Mouse (Mus musculus) limb, embryonic 13.5 days (tissue): ENCODE results near the gene Foxp2. TPM values are rescaled to one million over a fixed set of nuclear protein-coding genes. Genes with fewer than 3 reads are reported as not detected.

Experiments used
- ATAC-seq: fragments of 200-750 bp; cut with Nextera tagmentation; 2 replicates; pipeline ENCODE4 v1.8.0; 2017; ENCODE audit warnings: low read depth, moderate number of reproducible peaks, moderate TSS enrichment; ENCODE audit not compliant: low FRiP score
- H3K27ac ChIP-seq: fragments of 300-500 bp; sonication (generic); 2 replicates; pipeline ENCODE4 v1.5.1; 2015; ENCODE audit warnings: inconsistent platforms, mild to moderate bottlenecking, moderate library complexity
- H3K27me3 ChIP-seq: fragments of 300-500 bp; sonication (generic); 2 replicates; pipeline ENCODE4 v1.6.1; 2015; ENCODE audit warnings: mild to moderate bottlenecking, inconsistent platforms
- H3K36me3 ChIP-seq: fragments of 300-500 bp; sonication (generic); 2 replicates; pipeline ENCODE4 v1.6.1; 2015; ENCODE audit warnings: inconsistent platforms, mild to moderate bottlenecking, moderate library complexity
- H3K4me1 ChIP-seq: fragments of 300-500 bp; sonication (generic); 2 replicates; pipeline ENCODE4 v1.6.1; 2015; ENCODE audit warnings: inconsistent platforms
- H3K4me2 ChIP-seq: fragments of 300-500 bp; sonication (generic); replicated peaks from 2 replicates; pipeline ENCODE4 v1.6.1; 2015; ENCODE audit warnings: inconsistent platforms, mild to moderate bottlenecking, moderate library complexity
- H3K4me3 ChIP-seq: fragments of 300-500 bp; sonication (generic); 2 replicates; pipeline ENCODE4 v1.5.1; 2015; ENCODE audit warnings: moderate library complexity, mild to moderate bottlenecking, inconsistent platforms
- H3K9ac ChIP-seq: fragments of 300-500 bp; sonication (generic); 2 replicates; pipeline ENCODE4 v1.6.1; 2015; ENCODE audit warnings: mild to moderate bottlenecking, inconsistent platforms
- H3K9me3 ChIP-seq: fragments of 300-500 bp; sonication (generic); 2 replicates; pipeline ENCODE4 v1.6.1; 2016; ENCODE audit warnings: inconsistent platforms
- WGBS: fragments of 180-500 bp; shearing (Covaris S2); methylation state at CpG from one replicate; pipeline ENCODE4 v1.1.7; 2015; 5-methylcytosine and 5-hydroxymethylcytosine counted together
- polyA plus RNA-seq: library from polyadenylated mRNA; unstranded; fragments of >200 nt; fragmentation: Nextera tagmentation; extraction: Ambion mirVana; gene quantifications from 2 replicates; pipeline ENCODE4 v1.2.1, GENCODE M21; 2015

The Foxp2 gene
- polyA plus RNA-seq, 1 experiment from 2014 or later: 53.9 TPM

DNA sequence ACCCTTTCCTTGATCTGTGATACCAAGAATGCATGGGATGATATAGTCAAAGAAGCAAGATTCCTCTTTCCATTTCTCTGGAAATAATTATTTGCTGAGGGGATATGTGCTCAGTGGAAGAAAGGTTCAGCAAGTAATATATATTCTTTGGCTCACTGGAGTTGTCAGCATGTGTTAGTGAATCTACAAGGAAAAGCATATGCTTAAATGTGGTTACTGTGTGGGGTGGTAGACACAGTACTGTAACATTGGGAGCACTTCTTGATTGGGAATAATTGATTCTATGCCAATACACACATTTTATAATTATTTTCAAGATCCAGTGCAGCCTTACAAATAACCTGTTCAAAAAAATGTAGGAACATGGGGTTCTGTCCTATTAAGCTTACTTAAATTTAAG lies 21.6 kb downstream of the Foxp2 start:
- Histone ChIP-seq H3K4me3 (no peak overlapping the region), H3K4me2 (no peak overlapping the region), H3K9ac (no peak overlapping the region), H3K36me3 (no peaks in the 10 kb centered on the region), H3K27me3 (no peaks in the 10 kb centered on the region), H3K9me3 (no peaks in the 10 kb centered on the region), H3K27ac (no peak overlapping the region), H3K4me1 (no peaks in the 10 kb centered on the region)
- no peak for ATAC-seq

DNA sequence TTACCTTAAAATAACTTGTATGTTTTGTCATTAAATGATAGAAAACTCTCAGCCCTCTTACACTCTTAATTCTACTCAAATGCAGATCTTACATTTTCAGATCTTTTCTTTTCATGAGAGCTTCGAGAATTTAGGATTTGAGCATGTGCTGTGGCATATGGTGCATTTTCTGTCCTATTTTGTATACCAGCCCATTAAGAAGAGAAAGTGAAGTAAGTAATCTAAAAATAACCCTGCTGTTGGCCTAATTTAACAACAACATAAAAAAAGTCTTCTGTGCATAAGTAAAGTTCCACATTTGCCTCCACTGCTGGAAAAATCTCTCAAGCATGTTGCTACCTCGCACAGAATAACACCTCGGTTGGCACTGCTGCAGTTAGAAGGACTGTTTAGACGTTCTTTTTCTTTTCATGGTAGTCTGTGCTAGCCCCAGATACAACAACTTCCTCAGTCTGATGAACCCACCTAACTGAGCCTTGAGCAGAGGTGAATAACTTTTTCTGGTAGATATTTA lies 23.9 kb downstream of the Foxp2 start:
- H3K27me3 ChIP-seq: no peaks in the 10 kb centered on the region
- H3K4me2 ChIP-seq: no peak overlapping the region
- H3K4me3 ChIP-seq: no peak overlapping the region
- no peak for ATAC-seq
- no peaks in the 10 kb centered on the region for H3K4me1 ChIP-seq
- WGBS: 78% methylated on average over 4 of the region's 4 CpGs
- peaks cover 12% of the 10 kb centered on the region for H3K36me3 ChIP-seq
- no peak overlapping the region for H3K9ac ChIP-seq
- no peak overlapping the region for H3K27ac ChIP-seq
- H3K9me3 ChIP-seq: no peaks in the 10 kb centered on the region

DNA sequence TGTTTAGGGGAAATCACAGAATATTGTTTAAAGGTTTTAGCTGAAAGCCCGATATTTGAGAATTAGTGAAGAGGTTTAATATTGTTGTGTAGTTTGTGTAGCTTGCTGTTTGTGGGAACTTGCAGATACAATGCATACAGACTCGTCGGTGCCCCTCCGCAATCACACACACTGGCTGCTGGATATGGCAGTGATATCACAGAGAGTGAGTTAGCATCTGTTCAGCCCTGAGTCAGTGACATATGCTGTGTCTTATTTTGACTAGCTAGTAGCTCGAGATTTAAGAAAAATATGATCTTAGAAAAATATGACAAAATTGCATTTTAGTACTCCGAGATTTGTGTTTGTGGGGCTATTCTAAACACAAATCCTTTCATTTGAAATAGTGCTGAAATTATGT lies 49.9 kb downstream of the Foxp2 start:
- no peak overlapping the region for H3K4me2 ChIP-seq
- H3K4me1 ChIP-seq: no peaks in the 10 kb centered on the region
- WGBS: 82% methylated on average over 6 of the region's 6 CpGs
- no peaks in the 10 kb centered on the region for H3K27me3 ChIP-seq
- peaks cover 6% of the 10 kb centered on the region; the same call in 1 of the 2 replicates for H3K36me3 ChIP-seq
- H3K4me3 ChIP-seq: no peak overlapping the region
- ATAC-seq: no peak
- H3K9ac ChIP-seq: no peak overlapping the region
- no peak overlapping the region for H3K27ac ChIP-seq
- no peaks in the 10 kb centered on the region for H3K9me3 ChIP-seq

DNA sequence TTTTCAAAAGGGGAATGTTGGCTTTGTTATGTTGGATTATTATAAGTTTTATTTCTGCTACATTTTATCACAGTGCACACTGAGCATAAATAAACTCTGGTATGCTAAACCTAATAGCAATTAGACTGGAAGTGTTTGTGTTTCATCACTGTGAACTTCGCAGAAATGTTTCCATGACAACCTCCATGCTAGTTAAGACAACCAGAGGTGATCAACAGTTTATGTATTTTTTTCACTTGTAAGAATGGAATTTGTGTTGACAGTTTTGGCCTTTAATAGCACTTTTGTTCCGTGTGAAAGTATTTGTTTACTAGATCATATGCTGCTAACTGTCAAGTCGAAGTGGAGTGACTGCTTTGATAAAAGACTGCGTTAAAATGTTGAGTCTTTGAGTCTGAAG lies 51.6 kb downstream of the Foxp2 start:
- Histone ChIP-seq H3K36me3 (peaks cover 6% of the 10 kb centered on the region; the same call in 1 of the 2 replicates), H3K9ac (no peak overlapping the region), H3K4me2 (no peak overlapping the region), H3K4me3 (no peak overlapping the region), H3K27me3 (no peaks in the 10 kb centered on the region), H3K4me1 (no peaks in the 10 kb centered on the region), H3K27ac (no peak overlapping the region), H3K9me3 (no peaks in the 10 kb centered on the region)
- ATAC-seq: no peak
- WGBS: 57% methylated on average over 4 of the region's 4 CpGs

DNA sequence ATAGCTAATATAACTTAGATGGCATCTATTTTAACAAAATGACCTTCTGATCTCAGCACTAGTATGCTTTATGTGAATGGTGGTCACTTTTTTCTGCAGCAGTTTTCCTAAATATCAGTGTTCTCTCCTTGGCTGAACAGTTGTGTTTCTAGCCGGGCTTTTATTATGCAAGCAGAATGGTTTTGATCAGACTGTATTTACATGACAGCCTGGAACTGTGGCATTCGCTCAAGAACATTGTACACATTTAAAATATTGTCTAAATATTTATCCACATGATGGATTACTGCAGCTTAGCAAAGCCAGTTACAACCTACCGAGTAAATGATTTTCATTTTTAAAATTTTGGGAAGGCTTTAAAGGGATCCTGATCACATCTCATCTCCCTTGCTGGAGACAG lies 75.9 kb downstream of the Foxp2 start:
- H3K4me1 ChIP-seq: no peaks in the 10 kb centered on the region
- no peak overlapping the region for H3K9ac ChIP-seq
- H3K27ac ChIP-seq: no peak overlapping the region
- no peak for ATAC-seq
- no peaks in the 10 kb centered on the region for H3K27me3 ChIP-seq
- H3K4me3 ChIP-seq: no peak overlapping the region
- H3K4me2 ChIP-seq: no peak overlapping the region
- 68% methylated on average over 3 of the region's 3 CpGs for WGBS
- H3K9me3 ChIP-seq: peaks cover 4% of the 10 kb centered on the region; the same call in 1 of the 2 replicates
- H3K36me3 ChIP-seq: no peaks in the 10 kb centered on the region

DNA sequence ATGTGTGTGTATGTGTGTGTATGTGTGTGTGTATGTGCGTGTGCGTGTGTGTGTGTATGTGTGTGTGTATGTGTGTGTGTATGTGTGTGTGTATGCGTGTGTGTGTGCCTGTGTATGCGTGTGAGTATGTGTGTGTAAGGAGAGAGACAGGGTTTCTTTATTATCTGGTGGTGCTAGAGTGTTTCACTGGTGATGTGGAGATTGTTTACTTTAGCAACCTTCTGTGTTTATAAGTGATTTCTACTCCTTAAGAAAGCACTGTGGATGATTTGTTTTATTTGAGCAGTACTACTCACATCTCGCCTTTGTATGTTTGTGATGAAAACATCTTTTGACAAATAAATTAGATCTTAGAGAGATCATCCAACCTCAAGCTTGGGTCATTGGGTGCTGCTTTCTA lies 77.1 kb downstream of the Foxp2 start:
- H3K27me3 ChIP-seq: no peaks in the 10 kb centered on the region
- no peak overlapping the region for H3K4me3 ChIP-seq
- no peak overlapping the region for H3K4me2 ChIP-seq
- peaks cover 4% of the 10 kb centered on the region; the same call in 1 of the 2 replicates for H3K9me3 ChIP-seq
- no peaks in the 10 kb centered on the region for H3K36me3 ChIP-seq
- WGBS: 92% methylated on average over 5 of the region's 5 CpGs
- no peak overlapping the region for H3K27ac ChIP-seq
- no peak for ATAC-seq
- no peak overlapping the region for H3K9ac ChIP-seq
- no peaks in the 10 kb centered on the region for H3K4me1 ChIP-seq

DNA sequence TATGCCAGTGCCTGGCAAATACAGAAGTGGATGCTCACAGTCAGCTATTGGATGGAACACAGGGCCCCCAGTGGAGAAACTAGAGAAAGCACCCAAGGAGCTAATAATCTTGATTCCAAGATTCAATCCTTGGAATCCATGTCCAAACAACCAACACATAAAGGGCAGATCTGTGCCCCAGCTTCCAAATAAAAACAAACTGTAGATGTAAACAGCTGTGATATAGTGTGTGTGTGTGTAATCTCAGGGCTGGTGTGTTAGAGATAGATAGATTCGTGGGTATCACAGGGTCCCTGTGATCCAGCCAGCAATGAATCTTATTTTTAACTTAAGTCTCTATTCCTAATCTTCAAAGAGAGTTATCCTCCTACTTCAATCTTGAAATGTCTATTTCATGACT lies 107.0 kb downstream of the Foxp2 start:
- Histone ChIP-seq H3K4me3 (no peak overlapping the region), H3K4me2 (no peak overlapping the region), H3K36me3 (no peaks in the 10 kb centered on the region), H3K27ac (no peak overlapping the region), H3K4me1 (no peaks in the 10 kb centered on the region), H3K9me3 (no peaks in the 10 kb centered on the region), H3K9ac (no peak overlapping the region), H3K27me3 (no peaks in the 10 kb centered on the region)
- 86% methylated on average over 1 of the region's 1 CpGs for WGBS
- ATAC-seq: no peak

DNA sequence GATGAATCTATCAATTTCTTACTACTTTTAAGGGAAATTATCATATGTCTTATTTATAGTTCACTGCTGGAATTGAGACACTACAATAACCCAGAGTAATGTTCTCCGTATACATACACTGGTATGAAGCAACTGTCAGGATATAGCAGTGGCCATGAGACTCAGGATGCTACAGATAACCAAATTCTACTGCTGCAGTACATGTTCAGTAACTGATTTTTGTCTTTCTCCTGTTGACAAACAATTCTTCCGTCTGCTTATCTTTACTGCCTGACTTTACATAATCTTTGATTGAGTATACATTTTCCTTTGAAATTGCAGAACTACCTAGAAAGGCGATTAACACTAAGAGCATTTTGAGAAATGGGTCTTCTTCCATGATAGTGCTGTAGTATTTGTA lies 127.3 kb downstream of the Foxp2 start:
- H3K4me1 ChIP-seq: no peaks in the 10 kb centered on the region
- H3K36me3 ChIP-seq: no peaks in the 10 kb centered on the region
- no peak overlapping the region for H3K27ac ChIP-seq
- no peak for ATAC-seq
- no peak overlapping the region for H3K9ac ChIP-seq
- 78% methylated on average over 3 of the region's 3 CpGs for WGBS
- no peak overlapping the region for H3K4me3 ChIP-seq
- H3K9me3 ChIP-seq: no peaks in the 10 kb centered on the region
- no peaks in the 10 kb centered on the region for H3K27me3 ChIP-seq
- no peak overlapping the region for H3K4me2 ChIP-seq

DNA sequence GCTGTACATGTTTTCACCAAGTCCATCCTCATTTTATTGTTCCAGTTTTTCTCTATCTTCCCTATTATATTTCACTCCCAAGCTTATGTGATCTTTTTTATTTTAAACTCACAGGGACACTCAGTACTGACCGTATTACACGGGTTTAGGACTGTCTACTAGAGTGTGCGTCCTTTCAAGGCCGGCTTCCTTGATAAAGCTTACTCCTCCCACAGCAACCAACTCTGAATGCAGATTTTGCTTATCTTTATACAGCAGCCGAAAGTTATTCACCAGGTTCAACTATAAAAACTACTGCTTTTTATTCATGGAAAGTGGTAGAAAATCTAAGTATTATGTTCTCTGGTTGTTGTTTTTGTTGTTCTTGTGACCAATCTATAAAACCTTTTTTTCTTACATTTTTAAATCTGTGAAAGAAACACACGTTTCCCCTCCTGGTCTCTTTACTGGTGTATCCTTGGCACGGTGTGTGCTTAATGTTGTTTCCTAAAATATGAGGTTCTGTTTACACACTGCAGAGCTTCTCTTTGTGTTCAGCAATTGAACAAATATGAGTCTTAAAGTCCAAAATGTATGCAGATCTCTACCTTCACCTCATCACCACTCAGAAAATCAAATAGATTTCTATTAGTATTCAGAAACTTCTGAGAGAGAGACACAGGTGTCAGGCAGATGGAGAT lies 128.4 kb downstream of the Foxp2 start:
- Histone ChIP-seq H3K4me3 (no peak overlapping the region), H3K4me2 (no peak overlapping the region), H3K36me3 (no peaks in the 10 kb centered on the region), H3K27me3 (no peaks in the 10 kb centered on the region), H3K27ac (no peak overlapping the region), H3K9ac (no peak overlapping the region), H3K4me1 (no peaks in the 10 kb centered on the region), H3K9me3 (no peaks in the 10 kb centered on the region)
- WGBS: 81% methylated on average over 7 of the region's 7 CpGs
- no peak for ATAC-seq

DNA sequence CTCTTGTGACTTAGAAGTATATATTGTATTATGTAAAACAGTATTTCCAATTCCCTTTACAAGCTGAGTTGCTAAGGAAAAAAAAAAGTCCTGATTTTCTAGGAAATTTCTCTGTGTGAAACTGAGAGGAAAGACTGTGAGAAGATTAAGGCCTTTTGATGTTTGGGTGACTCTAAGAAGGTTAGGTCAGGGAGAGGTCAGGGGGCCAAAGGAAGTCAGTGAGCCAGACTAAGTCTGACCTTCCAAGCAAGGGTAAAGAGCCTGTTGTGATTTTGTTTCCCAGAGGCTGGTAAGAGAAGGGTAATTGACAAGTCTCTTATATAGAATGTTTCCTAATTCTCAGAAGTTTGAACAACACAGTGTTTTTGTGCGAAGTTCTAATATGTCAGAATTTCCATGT lies 162.1 kb downstream of the Foxp2 start:
- no peaks in the 10 kb centered on the region for H3K4me1 ChIP-seq
- no peak overlapping the region for H3K4me2 ChIP-seq
- H3K4me3 ChIP-seq: no peak overlapping the region
- H3K9me3 ChIP-seq: no peaks in the 10 kb centered on the region
- no peaks in the 10 kb centered on the region for H3K27me3 ChIP-seq
- no peak for ATAC-seq
- H3K36me3 ChIP-seq: no peaks in the 10 kb centered on the region
- no peak overlapping the region for H3K27ac ChIP-seq
- WGBS: 64% methylated on average over 1 of the region's 1 CpGs
- no peak overlapping the region for H3K9ac ChIP-seq

DNA sequence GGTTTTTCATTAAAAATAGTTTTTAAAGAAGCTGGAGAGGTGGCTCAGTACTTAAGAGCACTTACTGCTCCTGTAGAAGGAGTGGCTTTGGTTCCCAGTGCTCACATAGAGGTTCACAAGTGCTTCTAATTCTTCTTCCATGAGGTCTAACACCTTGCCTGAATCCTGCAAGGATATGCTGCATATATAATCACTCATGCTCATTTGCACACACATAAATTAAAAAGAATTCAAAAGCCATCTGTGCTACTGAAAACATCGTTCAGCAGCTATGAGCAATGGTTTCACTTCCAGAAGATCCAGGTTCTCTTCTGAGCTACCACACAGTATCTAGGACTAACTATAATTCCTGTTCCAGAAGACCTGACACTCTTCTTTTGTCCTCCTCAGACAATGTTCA lies 200.4 kb downstream of the Foxp2 start:
- no peak for ATAC-seq
- no peak overlapping the region for H3K9ac ChIP-seq
- 87% methylated on average over 1 of the region's 1 CpGs for WGBS
- H3K27me3 ChIP-seq: no peaks in the 10 kb centered on the region
- no peak overlapping the region for H3K27ac ChIP-seq
- H3K9me3 ChIP-seq: no peaks in the 10 kb centered on the region
- no peak overlapping the region for H3K4me2 ChIP-seq
- no peak overlapping the region for H3K4me3 ChIP-seq
- H3K36me3 ChIP-seq: no peaks in the 10 kb centered on the region
- no peaks in the 10 kb centered on the region for H3K4me1 ChIP-seq

DNA sequence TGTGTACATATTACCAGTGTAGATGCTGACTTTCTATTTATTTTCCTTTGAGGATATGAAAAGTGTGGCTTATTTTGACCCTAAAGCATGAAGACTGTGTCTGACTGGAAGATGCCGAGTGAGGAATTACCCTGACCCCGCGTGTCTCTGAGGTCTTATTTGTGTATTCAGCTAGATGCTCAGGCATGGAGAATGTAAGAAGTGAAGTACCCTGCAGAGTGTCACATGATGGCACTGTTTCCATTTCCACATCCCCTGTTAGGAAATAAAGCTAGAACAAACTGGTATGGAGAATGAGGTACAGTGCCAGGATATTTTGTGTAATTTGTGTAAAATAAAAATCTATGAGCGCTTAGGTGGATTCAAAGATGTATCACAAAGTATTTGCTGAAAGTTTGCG lies 219.8 kb downstream of the Foxp2 start:
- Histone ChIP-seq H3K36me3 (no peaks in the 10 kb centered on the region), H3K4me1 (no peaks in the 10 kb centered on the region), H3K27me3 (no peaks in the 10 kb centered on the region), H3K4me3 (no peak overlapping the region), H3K9ac (no peak overlapping the region), H3K9me3 (no peaks in the 10 kb centered on the region), H3K4me2 (no peak overlapping the region), H3K27ac (no peak overlapping the region)
- ATAC-seq: no peak
- 79% methylated on average over 5 of the region's 5 CpGs for WGBS

DNA sequence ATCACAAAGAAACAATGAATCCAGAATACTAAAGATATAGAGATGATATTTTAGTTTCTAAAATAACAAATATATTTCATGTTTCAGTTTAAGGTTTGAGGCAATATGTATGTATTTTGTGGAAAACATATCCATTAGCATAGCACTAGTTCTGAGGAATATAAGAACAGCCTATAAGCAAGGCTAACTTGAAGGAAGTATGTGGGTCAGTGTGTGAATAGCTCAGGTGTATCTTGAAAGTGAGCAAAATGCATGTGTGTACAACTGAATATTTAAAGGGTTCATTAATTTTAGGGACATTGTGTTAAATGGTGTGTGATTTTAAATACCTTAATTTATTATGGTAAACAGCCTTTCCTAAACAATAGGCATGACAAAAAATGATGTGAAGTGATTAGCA lies 220.2 kb downstream of the Foxp2 start:
- no peak overlapping the region for H3K4me2 ChIP-seq
- H3K4me1 ChIP-seq: no peaks in the 10 kb centered on the region
- H3K27ac ChIP-seq: no peak overlapping the region
- H3K36me3 ChIP-seq: no peaks in the 10 kb centered on the region
- H3K9ac ChIP-seq: no peak overlapping the region
- no peak overlapping the region for H3K4me3 ChIP-seq
- ATAC-seq: no peak
- no peaks in the 10 kb centered on the region for H3K9me3 ChIP-seq
- no peaks in the 10 kb centered on the region for H3K27me3 ChIP-seq
